Mouse (Mus musculus) ovary, postnatal 36 days (tissue): ENCODE measurements around the gene Cdk2.

Experiments
- DNase-seq: peaks from one replicate; pipeline ENCODE4 v3.0.0; 2022; ENCODE audit warnings: low spot score, mixed read lengths

The Cdk2 gene

GRCm38 (mm10) chr10:128702328-128703007 lies 2.4 kb downstream of the Cdk2 start:
- peak; percentile 38 for DNase-seq

GRCm38 (mm10) chr10:128700712-128701111 lies 4.1 kb downstream of the Cdk2 start:
- no peak for DNase-seq

- no peak for DNase-seq
Measured at GRCm38 (mm10) chr10:128699611-128700010, 5.2 kb downstream of the Cdk2 start.

- no peak for DNase-seq
Measured at GRCm38 (mm10) chr10:128699006-128699405, 5.8 kb downstream of the Cdk2 start.

GRCm38 (mm10) chr10:128697072-128697725 lies 7.6 kb downstream of the Cdk2 start:
- DNase-seq: no peak

GRCm38 (mm10) chr10:128695992-128696807 lies 8.6 kb downstream of the Cdk2 start, which contains the start of gene Rab5b:
Gene Rab5b, minus strand, starts transcription at chr10:128696264.
- peak; percentile 96 for DNase-seq

- DNase-seq: no peak
Measured at GRCm38 (mm10) chr10:128695411-128695991, 9.3 kb downstream of the Cdk2 start.

GRCm38 (mm10) chr10:128674469-128675008 lies 30.3 kb downstream of the Cdk2 start:
- no peak for DNase-seq

GRCm38 (mm10) chr10:128673763-128674468 lies 30.9 kb downstream of the Cdk2 start, which contains the start of gene Suox:
Gene Suox, minus strand, starts transcription at chr10:128674073.
- peak; percentile 82 for DNase-seq

GRCm38 (mm10) chr10:128671148-128671547 lies 33.7 kb downstream of the Cdk2 start:
- DNase-seq: no peak

GRCm38 (mm10) chr10:128668790-128669672 lies 35.8 kb downstream of the Cdk2 start:
- DNase-seq: peak; percentile 70

- no peak for DNase-seq
Measured at GRCm38 (mm10) chr10:128665806-128666205, 39.0 kb downstream of the Cdk2 start.

GRCm38 (mm10) chr10:128665307-128665706 lies 39.5 kb downstream of the Cdk2 start:
- no peak for DNase-seq

- no peak for DNase-seq
Measured at GRCm38 (mm10) chr10:128664808-128665207, 40.0 kb downstream of the Cdk2 start.

GRCm38 (mm10) chr10:128663441-128664220 lies 41.2 kb downstream of the Cdk2 start:
- no peak for DNase-seq

- no peak for DNase-seq
Measured at GRCm38 (mm10) chr10:128662465-128662864, 42.4 kb downstream of the Cdk2 start.

GRCm38 (mm10) chr10:128659490-128659889 lies 45.3 kb downstream of the Cdk2 start:
- no peak for DNase-seq

- no peak for DNase-seq
Measured at GRCm38 (mm10) chr10:128657844-128658243, 47.0 kb downstream of the Cdk2 start.

- no peak for DNase-seq
Measured at GRCm38 (mm10) chr10:128656731-128657130, 48.1 kb downstream of the Cdk2 start.
